Mouse (Mus musculus) embryonic facial prominence, embryonic 10.5 days (tissue): ENCODE measurements around the gene Slc16a6. TPM values are rescaled to one million over a fixed set of nuclear protein-coding genes. Genes with fewer than 3 reads are reported as not detected.

Experiments used
- DNase-seq: peaks from one replicate; pipeline ENCODE4 v3.0.0-alpha.2; 2017; ENCODE audit warnings: low spot score
- H3K27ac ChIP-seq: fragments of 300-500 bp; sonication (generic); replicated peaks from 2 replicates; pipeline ENCODE4 v1.5.1; 2016; ENCODE audit warnings: mild to moderate bottlenecking
- H3K27me3 ChIP-seq: fragments of 300-500 bp; sonication (generic); replicated peaks from 2 replicates; pipeline ENCODE4 v1.6.1; 2016; ENCODE audit warnings: low read depth, mild to moderate bottlenecking; ENCODE audit not compliant: poor library complexity, severe bottlenecking
- H3K36me3 ChIP-seq: fragments of 300-500 bp; sonication (generic); replicated peaks from 2 replicates; pipeline ENCODE4 v1.6.1; 2016; ENCODE audit warnings: mild to moderate bottlenecking, moderate library complexity
- H3K4me1 ChIP-seq: fragments of 300-500 bp; sonication (generic); 2 replicates; pipeline ENCODE4 v1.6.1; 2016
- H3K4me3 ChIP-seq: fragments of 300-500 bp; sonication (generic); 2 replicates; pipeline ENCODE4 v1.5.1; 2016; ENCODE audit warnings: mild to moderate bottlenecking, moderate library complexity
- H3K9me3 ChIP-seq: fragments of 300-500 bp; sonication (generic); 2 replicates; pipeline ENCODE4 v1.6.1; 2016; ENCODE audit warnings: mild to moderate bottlenecking
- WGBS: fragments of 180-500 bp; shearing (Covaris S2); methylation state at CpG from one replicate; pipeline ENCODE4 v1.1.7; 2016; 5-methylcytosine and 5-hydroxymethylcytosine counted together
- polyA plus RNA-seq: library from polyadenylated mRNA; unstranded; fragments of >200 nt; fragmentation: Nextera tagmentation; extraction: Ambion mirVana; gene quantifications from 2 replicates; pipeline ENCODE4 v1.2.1, GENCODE M21; 2016

Gene Slc16a6
- polyA plus RNA-seq, 1 experiment from 2014 or later: 3.8 TPM

GRCm38 (mm10) chr11:109439209-109439608 is 34.2 kb downstream of the Slc16a6 start:
- peak; percentile 17 for DNase-seq
- Histone ChIP-seq H3K4me1 (peaks cover 23% of the 10 kb centered on the region), H3K4me3 (peak overlapping the region; percentile 61; the same call in 1 of the 2 replicates), H3K9me3 (no peaks in the 10 kb centered on the region), H3K36me3 (peaks cover 41% of the 10 kb centered on the region), H3K27me3 (peaks cover 16% of the 10 kb centered on the region), H3K27ac (no peak overlapping the region)
- WGBS: 23% methylated on average over 5 of the region's 5 CpGs

GRCm38 (mm10) chr11:109436889-109437288 is 36.5 kb downstream of the Slc16a6 start:
- H3K36me3 ChIP-seq: peaks cover 52% of the 10 kb centered on the region
- peaks cover 21% of the 10 kb centered on the region for H3K4me1 ChIP-seq
- no peak overlapping the region for H3K27ac ChIP-seq
- H3K9me3 ChIP-seq: no peaks in the 10 kb centered on the region
- H3K4me3 ChIP-seq: no peak overlapping the region
- no peak for DNase-seq
- WGBS: 75% methylated on average over 7 of the region's 8 CpGs
- H3K27me3 ChIP-seq: peaks cover 16% of the 10 kb centered on the region

- Histone ChIP-seq H3K27ac (no peak overlapping the region), H3K36me3 (peaks cover 76% of the 10 kb centered on the region), H3K9me3 (no peaks in the 10 kb centered on the region), H3K4me1 (peaks cover 3% of the 10 kb centered on the region), H3K4me3 (no peak overlapping the region), H3K27me3 (no peaks in the 10 kb centered on the region; the same call in 1 of the 2 replicates)
- WGBS: 93% methylated on average over 16 of the region's 16 CpGs
- DNase-seq: no peak
These were observed 39.1 kb downstream of the Slc16a6 start for GRCm38 (mm10) chr11:109434233-109434798.

- no peak overlapping the region for H3K4me3 ChIP-seq
- DNase-seq: no peak
These were observed 46.0 kb downstream of the Slc16a6 start for GRCm38 (mm10) chr11:109427353-109427752.

GRCm38 (mm10) chr11:109426272-109426586 is 47.2 kb downstream of the Slc16a6 start:
- Histone ChIP-seq H3K27me3 (no peaks in the 10 kb centered on the region), H3K9me3 (no peaks in the 10 kb centered on the region), H3K4me3 (peak overlapping the region; percentile 80), H3K27ac (peak overlapping the region; percentile 91), H3K4me1 (peaks cover 13% of the 10 kb centered on the region), H3K36me3 (peaks cover 30% of the 10 kb centered on the region)
- under 1% methylated on average over 11 of the region's 11 CpGs for WGBS
- DNase-seq: no peak

More at GRCm38 (mm10) chr11:109427353-109427752, 46.0 kb downstream of the Slc16a6 start:
- peaks cover 13% of the 10 kb centered on the region for H3K4me1 ChIP-seq
- WGBS: 96% methylated on average over 5 of the region's 5 CpGs
- no peak overlapping the region for H3K27ac ChIP-seq
- no peaks in the 10 kb centered on the region for H3K9me3 ChIP-seq
- H3K36me3 ChIP-seq: peaks cover 35% of the 10 kb centered on the region
- no peaks in the 10 kb centered on the region for H3K27me3 ChIP-seq

GRCm38 (mm10) chr11:109425392-109426271 is 47.8 kb downstream of the Slc16a6 start, which contains the start of gene Amz2:
Amz2 (plus strand) TSS chr11:109425946.
- Histone ChIP-seq H3K27me3 (no peaks in the 10 kb centered on the region), H3K9me3 (no peaks in the 10 kb centered on the region), H3K4me1 (peaks cover 13% of the 10 kb centered on the region), H3K4me3 (peak within 1 kb of the TSS; percentile 80), H3K36me3 (peaks cover 25% of the 10 kb centered on the region), H3K27ac (peak within 1 kb of the TSS; percentile 91)
- DNase-seq: peak; percentile 100
- under 1% methylated on average over 65 of the region's 65 CpGs for WGBS

- H3K36me3 ChIP-seq: peaks cover 1% of the 10 kb centered on the region
- H3K4me3 ChIP-seq: no peak overlapping the region
- 72% methylated on average over 1 of the region's 1 CpGs for WGBS
- no peaks in the 10 kb centered on the region; the same call in 1 of the 2 replicates for H3K27me3 ChIP-seq
- H3K9me3 ChIP-seq: no peaks in the 10 kb centered on the region
- DNase-seq: no peak
- H3K4me1 ChIP-seq: peaks cover 15% of the 10 kb centered on the region
- no peak overlapping the region for H3K27ac ChIP-seq
These were observed 50.1 kb downstream of the Slc16a6 start for GRCm38 (mm10) chr11:109423294-109423693.

- DNase-seq: no peak
- Histone ChIP-seq H3K36me3 (no peaks in the 10 kb centered on the region), H3K4me3 (no peak overlapping the region), H3K4me1 (peaks cover 15% of the 10 kb centered on the region), H3K27me3 (no peaks in the 10 kb centered on the region; the same call in 1 of the 2 replicates), H3K27ac (no peak overlapping the region), H3K9me3 (no peaks in the 10 kb centered on the region)
- WGBS: 95% methylated on average over 4 of the region's 4 CpGs
These were observed 51.1 kb downstream of the Slc16a6 start for GRCm38 (mm10) chr11:109422263-109422662.

GRCm38 (mm10) chr11:109421205-109421604 is 52.2 kb downstream of the Slc16a6 start:
- Histone ChIP-seq H3K9me3 (no peaks in the 10 kb centered on the region), H3K27ac (no peak overlapping the region), H3K36me3 (no peaks in the 10 kb centered on the region), H3K4me1 (peaks cover 8% of the 10 kb centered on the region; the same call in 1 of the 2 replicates), H3K4me3 (no peak overlapping the region), H3K27me3 (no peaks in the 10 kb centered on the region; the same call in 1 of the 2 replicates)
- WGBS: 81% methylated on average over 5 of the region's 5 CpGs
- no peak for DNase-seq

- Histone ChIP-seq H3K27me3 (no peaks in the 10 kb centered on the region; the same call in 1 of the 2 replicates), H3K27ac (no peak overlapping the region), H3K4me1 (peaks cover 8% of the 10 kb centered on the region; the same call in 1 of the 2 replicates), H3K4me3 (no peak overlapping the region), H3K36me3 (no peaks in the 10 kb centered on the region), H3K9me3 (no peaks in the 10 kb centered on the region)
- 87% methylated on average over 14 of the region's 14 CpGs for WGBS
- no peak for DNase-seq
These were observed 52.8 kb downstream of the Slc16a6 start for GRCm38 (mm10) chr11:109420567-109420962.

GRCm38 (mm10) chr11:109419961-109420566 is 53.3 kb downstream of the Slc16a6 start:
- WGBS: 39% methylated on average over 16 of the region's 16 CpGs
- H3K36me3 ChIP-seq: no peaks in the 10 kb centered on the region
- H3K27me3 ChIP-seq: no peaks in the 10 kb centered on the region; the same call in 1 of the 2 replicates
- H3K27ac ChIP-seq: no peak overlapping the region
- DNase-seq: no peak
- peaks cover 5% of the 10 kb centered on the region; the same call in 1 of the 2 replicates for H3K4me1 ChIP-seq
- no peak overlapping the region for H3K4me3 ChIP-seq
- no peaks in the 10 kb centered on the region for H3K9me3 ChIP-seq

GRCm38 (mm10) chr11:109419461-109419860 is 53.9 kb downstream of the Slc16a6 start:
- no peaks in the 10 kb centered on the region for H3K9me3 ChIP-seq
- H3K4me1 ChIP-seq: 0 out of 2 replicates have a peak, but pooled peaks cover 3% of the 10 kb centered on the region
- no peaks in the 10 kb centered on the region for H3K36me3 ChIP-seq
- 49% methylated on average over 4 of the region's 4 CpGs for WGBS
- no peak overlapping the region for H3K27ac ChIP-seq
- H3K27me3 ChIP-seq: no peaks in the 10 kb centered on the region; the same call in 1 of the 2 replicates
- no peak overlapping the region for H3K4me3 ChIP-seq
- no peak for DNase-seq
